Mouse (Mus musculus): ENCODE results near the gene Ptov1. TPM values are rescaled to one million over a fixed set of nuclear protein-coding genes. Genes with fewer than 3 reads are reported as not detected.

Gene Ptov1
- polyA plus RNA-seq, 1 experiment, result 359 TPM

DNA sequence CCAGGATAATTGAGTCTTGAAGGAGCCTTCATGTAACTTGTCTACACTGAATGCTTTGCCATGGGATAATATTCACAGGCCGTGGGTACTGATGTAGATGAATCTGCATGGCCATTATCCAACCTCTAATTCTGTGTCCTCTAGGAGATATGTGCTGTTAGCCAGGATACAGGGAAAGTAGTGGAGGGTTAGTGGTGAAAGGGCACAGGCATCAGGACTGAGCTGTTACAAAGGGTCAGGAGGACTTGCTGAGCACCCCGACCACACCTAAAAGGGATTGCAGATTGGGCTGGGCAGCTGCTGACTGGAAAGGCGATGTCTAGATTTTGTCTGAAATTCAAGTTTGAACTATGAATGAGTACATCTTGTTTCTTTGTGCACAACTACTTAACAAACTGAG, 49.1 kb downstream of the Ptov1 start:
- no peak for TF ChIP-seq POLR2A (IDR thresholded peaks at IDR 0.05; ENCODE audit: extremely low read depth, insufficient read depth, low read length)
- no peak for TF ChIP-seq CTCF (IDR thresholded peaks at IDR 0.05; ENCODE audit: extremely low read depth, insufficient read depth, low read length)
- Histone ChIP-seq H3K4me1 (ENCODE audit: control insufficient read depth, insufficient read depth, low read length) (peaks cover 12% of the 10 kb centered on the region), H3K27ac (ENCODE audit: insufficient read depth, low read length) (no peak overlapping the region), H3K4me3 (ENCODE audit: insufficient read depth, low read length) (no peak overlapping the region)

DNA sequence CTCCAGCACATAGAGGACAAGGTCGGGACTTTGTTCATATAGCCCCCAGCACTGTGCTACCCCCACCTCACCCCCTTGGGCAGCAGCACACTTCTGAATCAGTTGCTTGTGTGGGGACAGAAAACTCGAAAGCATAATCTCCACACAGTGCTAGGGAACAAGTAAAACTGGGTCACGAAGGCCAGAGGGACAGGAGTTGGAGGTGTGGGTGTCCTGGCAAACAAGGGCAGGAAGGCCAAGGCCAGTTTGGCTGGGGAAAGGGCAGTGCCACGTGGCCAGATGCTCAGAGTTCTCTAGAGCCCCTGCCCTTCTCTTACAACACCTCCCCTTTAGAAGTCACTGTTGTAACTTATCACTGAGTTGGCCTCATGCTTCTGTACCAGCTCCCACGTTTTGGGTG, 49.7 kb downstream of the Ptov1 start:
- Histone ChIP-seq H3K4me3 (ENCODE audit: insufficient read depth, low read length) (no peak overlapping the region), H3K4me1 (ENCODE audit: control insufficient read depth, insufficient read depth, low read length) (peaks cover 14% of the 10 kb centered on the region), H3K27ac (ENCODE audit: insufficient read depth, low read length) (no peak overlapping the region)
- TF ChIP-seq POLR2A (IDR thresholded peaks at IDR 0.05; ENCODE audit: extremely low read depth, insufficient read depth, low read length) (no peak), CTCF (IDR thresholded peaks at IDR 0.05; ENCODE audit: extremely low read depth, insufficient read depth, low read length) (no peak)

DNA sequence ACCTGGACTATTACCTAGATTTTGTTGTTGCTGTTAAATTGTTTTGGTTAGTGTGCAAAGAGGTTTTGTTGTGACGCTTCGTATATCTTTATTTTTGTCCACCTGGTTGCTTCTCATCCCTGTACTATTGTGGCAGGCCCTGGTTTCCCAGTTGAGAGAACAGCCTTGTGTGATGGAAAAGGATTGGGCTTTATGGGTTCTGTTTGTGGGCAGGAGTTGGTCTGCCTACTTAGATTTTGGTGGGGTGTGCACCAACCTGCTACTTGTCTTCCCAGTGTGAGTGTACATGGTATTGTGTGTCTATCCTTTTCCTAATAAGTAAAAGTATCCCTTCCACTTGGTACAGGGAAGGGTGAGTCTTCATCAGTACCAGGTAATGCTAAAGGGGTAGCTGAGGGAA, 50.2 kb downstream of the Ptov1 start:
- H3K27ac ChIP-seq (ENCODE audit: insufficient read depth, low read length), result peak overlapping the region; percentile 44; the same call in 1 of the 2 replicates
- peaks cover 14% of the 10 kb centered on the region for H3K4me1 ChIP-seq (ENCODE audit: control insufficient read depth, insufficient read depth, low read length)
- TF ChIP-seq POLR2A (IDR thresholded peaks at IDR 0.05; ENCODE audit: extremely low read depth, insufficient read depth, low read length) (no peak), CTCF (IDR thresholded peaks at IDR 0.05; ENCODE audit: extremely low read depth, insufficient read depth, low read length) (no peak)
- H3K4me3 ChIP-seq (ENCODE audit: insufficient read depth, low read length), result peak overlapping the region; percentile 24; the same call in 1 of the 2 replicates

DNA sequence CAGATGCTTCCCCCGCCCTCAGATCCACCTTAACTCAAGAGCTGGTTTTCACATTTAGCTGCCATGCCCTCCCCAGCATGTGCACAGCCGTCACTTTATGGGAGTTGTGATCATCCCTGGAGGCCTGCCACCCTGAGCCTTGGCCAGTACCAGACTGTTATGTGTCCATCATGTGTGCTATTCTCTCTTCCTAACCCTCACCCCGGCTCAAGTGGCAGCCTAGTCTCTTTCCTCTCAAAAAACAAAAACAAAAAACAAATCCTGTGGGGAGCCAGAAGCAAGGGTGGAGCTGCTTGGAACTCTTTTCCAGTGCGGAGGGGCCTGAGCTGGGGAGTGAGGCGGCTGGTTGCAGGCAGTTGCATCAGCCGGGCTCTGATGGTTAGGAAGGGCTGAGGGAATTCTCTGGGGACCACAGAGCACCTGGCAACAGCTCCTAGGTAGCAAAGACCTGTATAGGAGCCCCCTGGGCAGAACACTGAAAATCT, 50.8 kb downstream of the Ptov1 start:
- Histone ChIP-seq H3K27ac (ENCODE audit: insufficient read depth, low read length) (peak overlapping the region; percentile 44), H3K4me3 (ENCODE audit: insufficient read depth, low read length) (peak overlapping the region; percentile 24), H3K4me1 (ENCODE audit: control insufficient read depth, insufficient read depth, low read length) (peaks cover 14% of the 10 kb centered on the region)
- TF ChIP-seq POLR2A (IDR thresholded peaks at IDR 0.05; ENCODE audit: extremely low read depth, insufficient read depth, low read length) (no peak), CTCF (IDR thresholded peaks at IDR 0.05; ENCODE audit: extremely low read depth, insufficient read depth, low read length) (no peak)

DNA sequence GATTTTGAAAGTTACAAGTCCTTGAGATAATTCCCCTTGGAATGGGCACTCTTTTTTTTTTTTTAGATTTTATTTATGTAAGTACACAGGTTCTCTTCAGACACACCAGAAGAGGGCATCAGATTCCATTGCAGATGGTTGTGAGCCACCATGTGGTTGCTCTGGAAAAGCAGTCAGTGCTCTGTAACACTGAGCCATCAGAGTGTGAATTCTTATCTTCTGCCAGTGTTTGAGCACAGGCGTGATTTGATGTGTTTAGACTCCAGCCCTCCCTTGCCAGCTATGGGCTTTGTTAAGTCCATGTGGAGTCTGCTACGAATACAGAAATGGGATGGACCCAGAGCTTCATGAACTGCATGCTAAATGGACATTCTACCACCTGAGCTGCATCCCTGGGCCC, 51.4 kb downstream of the Ptov1 start:
- Histone ChIP-seq H3K4me3 (ENCODE audit: insufficient read depth, low read length) (peak overlapping the region; percentile 24; the same call in 1 of the 2 replicates), H3K27ac (ENCODE audit: insufficient read depth, low read length) (peak overlapping the region; percentile 5; the same call in 1 of the 2 replicates), H3K4me1 (ENCODE audit: control insufficient read depth, insufficient read depth, low read length) (peaks cover 14% of the 10 kb centered on the region)
- TF ChIP-seq POLR2A (IDR thresholded peaks at IDR 0.05; ENCODE audit: extremely low read depth, insufficient read depth, low read length) (no peak), CTCF (IDR thresholded peaks at IDR 0.05; ENCODE audit: extremely low read depth, insufficient read depth, low read length) (peak; percentile 45)

DNA sequence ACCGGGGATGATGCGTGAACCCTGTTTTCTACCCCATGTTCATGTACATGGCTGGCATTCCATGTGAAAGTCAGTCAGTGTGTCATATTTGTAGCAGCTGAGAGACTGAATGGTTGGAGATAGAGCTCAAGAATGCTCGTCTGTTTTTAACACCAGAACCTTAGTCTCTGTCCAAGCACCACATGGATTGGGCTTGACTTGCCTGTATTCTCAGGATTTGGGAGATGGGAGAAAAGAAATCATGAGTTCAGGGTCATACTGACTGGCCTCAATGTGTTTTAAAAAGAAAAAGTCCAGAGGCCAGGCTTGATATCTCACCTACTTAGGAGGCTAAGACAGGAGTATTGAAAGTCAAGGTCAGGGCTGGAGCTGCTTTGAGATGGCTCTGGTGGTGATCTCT, 52.1 kb downstream of the Ptov1 start:
- TF ChIP-seq CTCF (IDR thresholded peaks at IDR 0.05; ENCODE audit: extremely low read depth, insufficient read depth, low read length) (no peak), POLR2A (IDR thresholded peaks at IDR 0.05; ENCODE audit: extremely low read depth, insufficient read depth, low read length) (no peak)
- H3K4me3 ChIP-seq (ENCODE audit: insufficient read depth, low read length), result peak overlapping the region; percentile 74
- H3K4me1 ChIP-seq (ENCODE audit: control insufficient read depth, insufficient read depth, low read length), result peaks cover 14% of the 10 kb centered on the region
- no peak overlapping the region for H3K27ac ChIP-seq (ENCODE audit: insufficient read depth, low read length)

DNA sequence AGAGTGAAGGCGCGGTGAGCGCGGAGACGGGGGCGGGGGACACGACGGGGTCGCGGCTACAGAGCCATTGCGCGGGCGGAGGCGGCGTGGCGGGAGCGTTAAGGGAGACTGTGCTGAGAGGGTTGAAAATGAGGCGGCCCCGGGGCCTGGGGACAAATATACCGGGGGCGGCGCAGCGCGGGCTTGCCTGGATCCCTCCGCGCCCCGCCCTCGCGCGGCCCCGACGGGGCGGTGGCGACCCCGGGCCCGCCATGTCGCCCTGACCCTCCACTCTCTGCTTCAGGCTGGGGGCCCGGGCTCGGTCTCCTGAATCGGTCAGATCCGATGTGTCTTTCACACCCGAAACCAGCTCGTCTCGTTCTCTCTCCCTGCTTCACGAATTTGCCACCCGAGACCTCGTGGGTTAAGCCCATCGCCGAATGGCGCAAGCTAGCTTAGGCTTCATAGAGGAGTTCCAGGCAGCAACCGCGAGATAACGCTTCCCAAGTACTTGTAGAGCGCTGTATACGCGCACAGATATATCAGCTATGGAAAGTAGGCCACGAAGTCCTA, 53.0 kb downstream of the Ptov1 start, which contains the start of gene Atf5:
Gene Atf5, minus strand, starts transcription at position 189 of the 552 bp plus-strand sequence.
- Histone ChIP-seq H3K4me1 (ENCODE audit: control insufficient read depth, insufficient read depth, low read length) (peaks cover 14% of the 10 kb centered on the region), H3K27ac (ENCODE audit: insufficient read depth, low read length) (peak within 1 kb of the TSS; percentile 75; the same call in 1 of the 2 replicates), H3K4me3 (ENCODE audit: insufficient read depth, low read length) (peak within 1 kb of the TSS; percentile 74)
- no peak for TF ChIP-seq POLR2A (IDR thresholded peaks at IDR 0.05; ENCODE audit: extremely low read depth, insufficient read depth, low read length)
- no peak for TF ChIP-seq CTCF (IDR thresholded peaks at IDR 0.05; ENCODE audit: extremely low read depth, insufficient read depth, low read length)

DNA sequence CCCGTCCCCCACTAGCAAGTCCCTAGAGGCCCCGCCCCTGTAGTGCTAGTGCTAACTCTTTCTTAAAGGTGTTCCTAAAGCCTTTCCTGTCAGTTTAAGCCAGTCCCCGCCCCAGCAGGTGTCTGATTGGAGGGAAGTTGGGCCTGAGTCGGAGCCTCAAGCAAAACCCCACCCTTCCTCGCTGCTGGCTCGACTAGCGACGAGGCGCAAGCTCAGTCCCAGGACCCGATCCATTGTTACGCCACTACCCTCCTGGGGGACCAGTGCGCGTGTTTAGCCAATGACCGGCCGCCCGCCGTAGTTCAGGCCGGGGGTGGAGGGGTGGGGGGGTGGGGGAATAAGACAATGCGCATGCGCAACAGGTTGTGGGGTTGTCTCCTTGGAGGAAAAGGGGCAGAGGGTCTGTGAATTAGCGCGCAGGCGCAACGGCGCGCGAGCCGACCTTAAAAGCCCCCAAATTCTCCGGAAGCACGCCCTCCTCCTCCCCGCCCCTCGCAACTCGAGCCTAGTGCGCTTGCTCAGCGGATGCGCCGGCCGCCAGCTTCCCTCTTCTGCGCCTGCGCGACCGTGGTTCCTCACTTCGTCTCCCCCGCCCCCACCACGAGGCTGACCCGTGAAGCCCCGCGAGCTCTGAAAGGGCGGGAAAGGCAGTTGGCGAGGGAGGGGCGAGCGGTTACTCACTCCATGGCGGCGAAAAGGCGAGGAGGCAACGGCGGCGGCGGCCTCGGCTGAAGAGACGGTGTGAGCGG, 53.7 kb downstream of the Ptov1 start, which contains the start of the genes Nup62 and Il4i1:
Gene Nup62, plus strand, starts transcription at position 368 of the 749 bp plus-strand sequence.
Gene Il4i1, plus strand, starts transcription at position 667 of the 749 bp plus-strand sequence.
- peak within 1 kb of the TSS; percentile 74 for H3K4me3 ChIP-seq (ENCODE audit: insufficient read depth, low read length)
- H3K4me1 ChIP-seq (ENCODE audit: control insufficient read depth, insufficient read depth, low read length), result peaks cover 14% of the 10 kb centered on the region
- peak within 1 kb of the TSS; percentile 75 for H3K27ac ChIP-seq (ENCODE audit: insufficient read depth, low read length)
- TF ChIP-seq CTCF (IDR thresholded peaks at IDR 0.05; ENCODE audit: extremely low read depth, insufficient read depth, low read length) (no peak), POLR2A (IDR thresholded peaks at IDR 0.05; ENCODE audit: extremely low read depth, insufficient read depth, low read length) (peak; percentile 63; the same call in 1 of the 2 replicates)

DNA sequence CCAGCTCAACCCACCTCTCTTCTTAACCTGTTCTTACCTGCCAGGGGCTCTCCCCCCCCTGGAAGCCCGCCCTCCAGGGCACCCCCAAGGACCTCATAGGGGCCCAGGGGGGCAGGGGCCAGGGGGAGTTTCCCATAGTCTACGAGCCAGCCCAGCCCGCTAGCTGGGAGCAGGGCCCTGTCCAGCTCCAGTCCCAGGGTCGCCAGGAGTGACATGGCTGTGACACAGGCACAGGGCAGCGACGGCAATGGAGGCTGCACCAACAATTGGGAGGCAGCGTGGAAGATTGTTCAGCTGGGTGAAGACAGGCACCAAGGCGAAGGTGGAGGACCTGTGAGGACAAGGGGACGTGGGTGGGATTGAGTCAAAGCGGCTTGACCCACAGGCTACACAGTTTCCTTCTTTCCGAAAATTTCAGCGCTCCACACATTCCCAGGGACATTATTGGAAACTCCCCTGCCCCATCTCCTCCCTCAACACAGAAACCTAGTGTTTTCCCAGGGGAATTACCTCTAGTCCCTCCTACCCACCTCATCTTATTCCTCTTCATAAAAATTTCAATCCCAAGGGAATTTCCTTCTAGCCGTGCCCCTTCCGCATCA, 54.5 kb downstream of the Ptov1 start:
- H3K4me1 ChIP-seq (ENCODE audit: control insufficient read depth, insufficient read depth, low read length), result peaks cover 14% of the 10 kb centered on the region
- H3K4me3 ChIP-seq (ENCODE audit: insufficient read depth, low read length), result peak overlapping the region; percentile 74
- peak overlapping the region; percentile 44; the same call in 1 of the 2 replicates for H3K27ac ChIP-seq (ENCODE audit: insufficient read depth, low read length)
- TF ChIP-seq POLR2A (IDR thresholded peaks at IDR 0.05; ENCODE audit: extremely low read depth, insufficient read depth, low read length) (no peak), CTCF (IDR thresholded peaks at IDR 0.05; ENCODE audit: extremely low read depth, insufficient read depth, low read length) (no peak)
